In genomic region chr17:12205694-12206075, GRCm38 (mm10) we compare ENCODE assay signal across 9 mouse cellular contexts.
DNase-seq lines count a peak whose midpoint lies in the region; ATAC-seq lines count a peak whose summit lies in the region.
"Had no signal": no experiment of that assay in that cellular context is flagged by ENCODE, and none has a peak within 500 bp of the region (broad histone marks: within the 10 kb centered on the region; RNA-seq: fewer than 3 reads in every experiment).

No protein-coding gene starts in this region.

- no peak overlapping the region for H3K4me3 ChIP-seq in neural tube, embryonic 12.5 days
- H3K4me3 ChIP-seq in liver, embryonic 16.5 days (ENCODE audit: low read depth, low read length), result peak overlapping the region; percentile 38

- H3K9me3 ChIP-seq in neural tube, embryonic 12.5 days, result no peaks in the 10 kb centered on the region
- no peaks in the 10 kb centered on the region for H3K9me3 ChIP-seq in liver, embryonic 16.5 days (replicated peaks; ENCODE audit: control insufficient read depth, low read length)

- H3K4me1 ChIP-seq in neural tube, embryonic 12.5 days, result peaks cover 44% of the 10 kb centered on the region
- peaks cover 98% of the 10 kb centered on the region for H3K4me1 ChIP-seq in liver, embryonic 16.5 days (ENCODE audit: control insufficient read depth, low read depth, low read length)

- H3K36me3 ChIP-seq in neural tube, embryonic 12.5 days, result no peaks in the 10 kb centered on the region
- peaks cover 6% of the 10 kb centered on the region; the same call in 1 of the 2 replicates for H3K36me3 ChIP-seq in liver, embryonic 16.5 days (ENCODE audit: control insufficient read depth, insufficient read depth)

- peak overlapping the region; percentile 54; the same call in 1 of the 2 replicates for H3K27ac ChIP-seq in neural tube, embryonic 12.5 days
- H3K27ac ChIP-seq in liver, embryonic 16.5 days (ENCODE audit: low read length), result peak overlapping the region; percentile 100

- peak overlapping the region; percentile 17; the same call in 1 of the 2 replicates for H3K4me2 ChIP-seq in neural tube, embryonic 12.5 days (replicated peaks)
- H3K4me2 ChIP-seq in liver, embryonic 16.5 days (ENCODE audit: low read depth, low read length), result peak overlapping the region; percentile 73

- no peaks in the 10 kb centered on the region for H3K27me3 ChIP-seq in neural tube, embryonic 12.5 days (replicated peaks)
- H3K27me3 ChIP-seq in liver, embryonic 16.5 days (ENCODE audit: control insufficient read depth, insufficient read depth, low read depth, low read length), result no peaks in the 10 kb centered on the region

- WGBS in neural tube, embryonic 12.5 days, result 20% methylated on average over 4 of the region's 4 CpGs
- WGBS in liver, embryonic 16.5 days (ENCODE audit: insufficient replicate concordance), result 5% methylated on average over 4 of the region's 4 CpGs

- DNase-seq in embryo, embryonic 10.5 days (ENCODE audit: low spot score), result peak; percentile 61
- DNase-seq in embryo, embryonic 10 days (ENCODE audit: low spot score), result no peak
- no peak for DNase-seq in neural tube, embryonic 10.5 days (ENCODE audit: extremely low spot score, low spot score)
- DNase-seq in retina, embryonic 14.5 days (ENCODE audit: low spot score), result no peak
- no peak for DNase-seq in kidney, postnatal 4 days
- no peak for DNase-seq in B cell, adult 2 months
- DNase-seq: heart, postnatal 14 days had no signal

- ATAC-seq in neural tube, embryonic 12.5 days (ENCODE audit: low FRiP score, low read depth), result peak; percentile 37; the same call in 1 of the 2 replicates
- no peak for ATAC-seq in liver, embryonic 16.5 days (ENCODE audit: low read depth)

- H3K9ac ChIP-seq in neural tube, embryonic 12.5 days, result no peak overlapping the region
- peak overlapping the region; percentile 79 for H3K9ac ChIP-seq in liver, embryonic 16.5 days (ENCODE audit: low read depth, low read length)
